Mouse (Mus musculus) intestine, postnatal 0 days (tissue): ENCODE measurements around the gene Plekha7. TPM values are rescaled to one million over a fixed set of nuclear protein-coding genes. Genes with fewer than 3 reads are reported as not detected.

Experiments used
- ATAC-seq: fragments of 200-750 bp; cut with Nextera tagmentation; 2 replicates; pipeline ENCODE4 v1.8.0; 2017; ENCODE audit warnings: mild to moderate bottlenecking, moderate TSS enrichment, moderate library complexity
- H3K27ac ChIP-seq: fragments of 300-500 bp; sonication (generic); 2 replicates; pipeline ENCODE4 v1.5.1; 2014; ENCODE audit warnings: mild to moderate bottlenecking, low read depth, low read length, moderate library complexity
- H3K27me3 ChIP-seq: fragments of 300-500 bp; sonication (generic); replicated peaks from 2 replicates; pipeline ENCODE4 v1.6.1; 2014; ENCODE audit warnings: low read length, mixed read lengths; ENCODE audit not compliant: control insufficient read depth, insufficient read depth
- H3K36me3 ChIP-seq: fragments of 300-500 bp; sonication (generic); 2 replicates; pipeline ENCODE4 v1.6.1; 2014; ENCODE audit warnings: mild to moderate bottlenecking, moderate library complexity; ENCODE audit not compliant: control insufficient read depth, insufficient read depth
- H3K4me1 ChIP-seq: fragments of 300-500 bp; sonication (generic); replicated peaks from 2 replicates; pipeline ENCODE4 v1.6.1; 2014; ENCODE audit warnings: antibody characterized with exemption, low read length, mixed read lengths; ENCODE audit not compliant: control insufficient read depth, insufficient read depth
- H3K4me2 ChIP-seq: fragments of 300-500 bp; sonication (generic); replicated peaks from 2 replicates; pipeline ENCODE4 v1.6.1; 2014; ENCODE audit warnings: low read depth, mild to moderate bottlenecking, moderate library complexity
- H3K4me3 ChIP-seq: fragments of 300-500 bp; sonication (generic); 2 replicates; pipeline ENCODE4 v1.5.1; 2014; ENCODE audit warnings: low read depth, low read length
- H3K9ac ChIP-seq: fragments of 300-500 bp; sonication (generic); 2 replicates; pipeline ENCODE4 v1.6.1; 2014; ENCODE audit warnings: mild to moderate bottlenecking, low read depth, low read length
- H3K9me3 ChIP-seq: fragments of 300-500 bp; sonication (generic); 2 replicates; pipeline ENCODE4 v1.6.1; 2016; ENCODE audit warnings: mixed run types; ENCODE audit not compliant: control insufficient read depth
- CTCF ChIP-seq: sonication (generic); IDR thresholded peaks from 2 replicates; pipeline ENCODE4 v1.5.1; 2016; ENCODE audit warnings: low read depth, mild to moderate bottlenecking, control low read depth, antibody characterized with exemption, moderate library complexity
- WGBS: fragments of 180-500 bp; shearing (Covaris S2); extraction: QIAGEN DNeasy Blood & Tissue Kit; methylation state at CpG from one replicate; pipeline ENCODE4 v1.1.7; 2014; 5-methylcytosine and 5-hydroxymethylcytosine counted together
- polyA plus RNA-seq: library from polyadenylated mRNA; unstranded; fragments of >200 nt; fragmentation: Nextera tagmentation; extraction: Ambion mirVana; gene quantifications from 2 replicates; pipeline ENCODE4 v1.2.1, GENCODE M21; 2015

The Plekha7 gene
- polyA plus RNA-seq, 1 experiment from 2014 or later = 17.2 TPM

DNA sequence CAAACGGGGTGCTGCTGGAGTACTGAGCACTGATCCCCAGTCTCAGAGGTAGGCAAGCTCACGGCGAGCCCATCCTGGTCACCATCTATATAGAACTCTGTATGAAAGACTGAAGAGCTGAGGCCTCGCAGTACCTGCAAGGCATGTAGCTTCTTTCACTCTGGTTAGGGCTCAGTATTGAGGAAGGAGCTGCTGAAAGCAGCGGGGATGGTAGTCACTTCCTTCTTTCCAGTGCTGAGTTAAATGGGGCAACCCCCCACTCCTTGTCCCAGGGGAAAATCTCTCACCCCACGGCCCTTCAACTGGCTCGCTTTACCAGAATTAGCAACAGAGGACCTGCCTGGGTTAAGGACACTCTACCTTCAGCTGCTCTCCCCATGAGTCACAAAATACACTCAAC is 140.0 kb downstream of the Plekha7 start:
- no peak for ATAC-seq
- H3K4me3 ChIP-seq = no peak overlapping the region
- H3K27ac ChIP-seq = no peak overlapping the region
- WGBS = 88% methylated on average over 7 of the region's 7 CpGs
- no peak for TF ChIP-seq CTCF
- H3K4me1 ChIP-seq = no peaks in the 10 kb centered on the region
- no peak overlapping the region for H3K9ac ChIP-seq
- H3K36me3 ChIP-seq = peaks cover 33% of the 10 kb centered on the region
- no peak overlapping the region for H3K4me2 ChIP-seq
- H3K9me3 ChIP-seq = no peaks in the 10 kb centered on the region
- H3K27me3 ChIP-seq = no peaks in the 10 kb centered on the region

DNA sequence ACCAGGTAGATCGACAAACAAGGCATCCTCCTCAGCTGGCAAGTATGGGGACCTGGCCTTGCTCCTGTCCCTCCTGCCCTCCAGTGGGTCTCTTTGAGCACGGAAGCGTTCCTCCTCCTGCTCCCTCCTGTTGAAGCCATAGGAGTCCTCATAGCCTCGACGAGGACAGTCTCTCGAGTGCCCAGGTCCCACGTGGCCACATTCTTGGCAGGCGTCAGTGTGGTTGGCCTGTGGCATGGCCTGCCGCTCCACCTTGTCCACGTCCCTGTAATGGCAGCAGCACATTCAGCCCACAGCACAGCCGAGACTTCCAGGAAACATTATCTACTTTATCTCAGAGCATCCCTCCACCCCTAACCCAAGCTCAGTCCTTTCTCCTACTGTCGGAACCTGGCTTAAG is 143.9 kb downstream of the Plekha7 start:
- Histone ChIP-seq H3K27ac (no peak overlapping the region), H3K4me2 (no peak overlapping the region), H3K27me3 (no peaks in the 10 kb centered on the region), H3K4me3 (no peak overlapping the region), H3K9ac (no peak overlapping the region), H3K4me1 (no peaks in the 10 kb centered on the region), H3K36me3 (peaks cover 24% of the 10 kb centered on the region), H3K9me3 (no peaks in the 10 kb centered on the region)
- TF ChIP-seq CTCF = no peak
- ATAC-seq = no peak
- 84% methylated on average over 12 of the region's 12 CpGs for WGBS

DNA sequence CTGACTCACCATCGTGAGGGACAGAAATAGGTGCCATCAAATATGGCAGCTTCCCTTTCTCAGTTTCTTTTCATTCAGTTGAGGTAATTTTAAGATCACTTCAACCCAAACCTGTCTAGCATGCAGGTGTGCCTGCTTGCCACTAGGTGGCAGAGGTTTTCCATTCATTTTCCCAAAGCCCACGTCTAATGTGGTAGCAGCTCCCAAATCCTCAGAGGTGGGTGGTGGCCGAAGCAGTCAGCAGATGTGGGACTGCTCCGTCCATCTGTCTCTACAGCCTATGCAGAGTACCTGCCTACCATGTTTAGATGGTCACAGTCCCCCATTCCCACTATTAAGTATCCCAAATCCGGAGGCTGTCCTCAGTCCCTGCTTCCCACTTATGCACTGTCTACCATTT is 146.6 kb downstream of the Plekha7 start:
- Histone ChIP-seq H3K36me3 (peaks cover 46% of the 10 kb centered on the region), H3K27me3 (no peaks in the 10 kb centered on the region), H3K4me2 (no peak overlapping the region), H3K9me3 (no peaks in the 10 kb centered on the region), H3K4me1 (no peaks in the 10 kb centered on the region), H3K9ac (no peak overlapping the region), H3K27ac (no peak overlapping the region), H3K4me3 (no peak overlapping the region)
- TF ChIP-seq CTCF = peak; percentile 93
- peak; percentile 31; the same call in 1 of the 2 replicates for ATAC-seq
- 21% methylated on average over 5 of the region's 5 CpGs for WGBS

DNA sequence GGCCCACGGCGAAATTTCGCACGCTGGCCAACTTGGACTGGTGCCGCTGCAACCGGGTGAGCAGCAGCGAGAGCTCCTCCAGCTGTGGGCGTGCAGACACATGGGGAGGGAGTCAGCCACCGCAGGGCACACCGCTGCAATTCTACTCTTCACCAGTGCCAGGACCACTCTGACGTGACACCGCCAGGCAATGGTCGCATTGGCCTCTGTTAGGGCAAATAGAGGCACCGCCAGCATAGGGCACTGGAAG is 151.4 kb downstream of the Plekha7 start:
- Histone ChIP-seq H3K27ac (no peak overlapping the region), H3K36me3 (peaks cover 47% of the 10 kb centered on the region), H3K9ac (no peak overlapping the region), H3K4me1 (no peaks in the 10 kb centered on the region), H3K27me3 (no peaks in the 10 kb centered on the region), H3K4me2 (no peak overlapping the region), H3K9me3 (no peaks in the 10 kb centered on the region), H3K4me3 (no peak overlapping the region)
- ATAC-seq = no peak
- TF ChIP-seq CTCF = no peak
- WGBS = 77% methylated on average over 14 of the region's 14 CpGs

DNA sequence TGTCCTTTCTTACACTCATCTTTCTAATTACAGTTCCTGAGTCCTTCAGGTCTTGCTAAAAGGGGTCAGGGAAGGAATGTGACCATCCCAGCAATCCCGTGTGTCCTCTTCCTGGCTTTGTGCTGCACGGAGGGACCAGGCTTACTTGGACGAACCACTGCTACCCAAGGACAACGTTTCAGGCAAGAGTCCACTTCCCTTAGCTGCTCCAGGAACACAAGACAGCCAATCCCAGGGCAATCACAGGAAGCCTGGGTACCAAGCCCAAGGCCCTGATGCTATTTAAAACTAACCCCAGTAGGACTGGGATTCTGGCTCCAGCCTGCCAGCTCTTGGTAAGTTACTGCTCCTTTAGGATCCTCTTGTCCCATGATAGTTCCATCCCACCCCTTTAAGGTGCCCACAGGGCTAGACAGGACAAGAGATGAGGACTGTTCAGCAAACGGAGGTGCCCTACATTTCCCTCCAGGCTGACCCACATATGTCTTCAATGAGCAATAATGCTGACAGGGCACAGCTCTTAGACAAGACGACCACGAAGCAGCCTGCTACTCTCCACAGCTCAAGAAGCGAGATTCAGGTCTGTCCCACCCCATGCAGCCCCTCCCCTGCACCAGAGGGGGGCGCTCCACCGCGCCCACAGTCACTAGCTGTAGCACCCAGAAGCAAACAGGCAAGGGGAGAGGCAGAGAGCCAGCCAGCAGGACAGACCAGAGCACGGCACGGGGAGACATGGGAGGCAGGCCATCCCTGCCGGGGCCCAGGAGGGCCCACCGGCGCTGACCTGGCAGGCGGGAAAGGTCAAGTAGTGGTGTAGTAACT is 151.9 kb downstream of the Plekha7 start:
- no peak overlapping the region for H3K27ac ChIP-seq
- H3K4me2 ChIP-seq = no peak overlapping the region
- no peak overlapping the region for H3K9ac ChIP-seq
- H3K9me3 ChIP-seq = no peaks in the 10 kb centered on the region
- TF ChIP-seq CTCF = peak; percentile 47; the same call in 1 of the 2 replicates
- WGBS = 65% methylated on average over 17 of the region's 17 CpGs
- H3K27me3 ChIP-seq = no peaks in the 10 kb centered on the region
- ATAC-seq = no peak
- no peaks in the 10 kb centered on the region for H3K4me1 ChIP-seq
- peaks cover 47% of the 10 kb centered on the region for H3K36me3 ChIP-seq
- no peak overlapping the region for H3K4me3 ChIP-seq

DNA sequence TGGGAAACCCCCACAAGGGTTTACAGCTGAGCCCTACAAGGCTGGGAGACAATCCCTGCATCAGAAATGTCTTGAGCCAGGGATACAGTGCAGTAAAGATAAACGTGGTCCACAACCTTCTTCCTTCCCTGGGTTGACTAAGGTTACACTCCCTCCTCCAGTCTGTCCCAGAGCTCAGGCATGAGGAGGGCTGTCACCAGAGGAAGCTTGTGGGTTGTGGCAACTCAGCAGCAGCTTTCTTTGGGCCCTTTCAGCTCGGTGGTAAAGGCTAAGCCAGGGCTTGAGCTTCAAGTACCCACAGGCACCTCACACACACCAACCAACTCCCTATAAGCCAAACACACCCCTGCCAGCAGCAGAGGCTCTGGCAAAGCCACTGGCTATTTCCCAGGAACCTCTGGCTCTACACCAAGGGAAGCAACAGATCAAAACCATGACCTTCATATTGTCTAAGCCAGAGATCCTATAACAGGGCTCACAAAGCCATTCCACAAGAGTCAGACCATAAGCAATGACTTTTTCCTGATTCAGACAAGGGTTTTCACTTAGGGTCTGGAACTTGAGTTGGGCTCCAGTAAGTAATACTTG is 154.3 kb downstream of the Plekha7 start:
- peaks cover 53% of the 10 kb centered on the region for H3K36me3 ChIP-seq

More for the DNA sequence above, 154.3 kb downstream of the Plekha7 start:
- Histone ChIP-seq H3K4me2 (no peak overlapping the region), H3K27me3 (no peaks in the 10 kb centered on the region), H3K9ac (no peak overlapping the region), H3K9me3 (no peaks in the 10 kb centered on the region), H3K4me1 (no peaks in the 10 kb centered on the region), H3K4me3 (no peak overlapping the region), H3K27ac (no peak overlapping the region)
- WGBS = 67% methylated on average over 2 of the region's 2 CpGs
- TF ChIP-seq CTCF = no peak
- ATAC-seq = no peak
